Mouse (Mus musculus) cerebellum, adult 11 months (tissue): ENCODE measurements around the gene 2310022A10Rik.
A peak's percentile ranks its signal among the peaks of the same experiment; 100 is the strongest.

ENCODE experiments used
- DNase-seq: peaks from one replicate; pipeline ENCODE4 v3.0.0; 2022

Gene 2310022A10Rik

GRCm38 (mm10) chr7:27541922-27542321 is 11.1 kb upstream of the 2310022A10Rik start:
- no peak for DNase-seq

GRCm38 (mm10) chr7:27542392-27543033 is 10.5 kb upstream of the 2310022A10Rik start:
- peak; percentile 81 for DNase-seq

GRCm38 (mm10) chr7:27543065-27543464 is 10.0 kb upstream of the 2310022A10Rik start:
- no peak for DNase-seq

- no peak for DNase-seq
Observed at GRCm38 (mm10) chr7:27543851-27544250, 9.2 kb upstream of the 2310022A10Rik start.

GRCm38 (mm10) chr7:27544675-27545370 is 8.2 kb upstream of the 2310022A10Rik start:
- DNase-seq: no peak

- no peak for DNase-seq
Observed at GRCm38 (mm10) chr7:27549597-27549996, 3.4 kb upstream of the 2310022A10Rik start.

- no peak for DNase-seq
Observed at GRCm38 (mm10) chr7:27552070-27552469, 963 bp upstream of the 2310022A10Rik start.

GRCm38 (mm10) chr7:27560291-27560887 is 7.4 kb downstream of the 2310022A10Rik start:
- no peak for DNase-seq

GRCm38 (mm10) chr7:27560978-27561377 is 7.9 kb downstream of the 2310022A10Rik start:
- no peak for DNase-seq

- DNase-seq: no peak
Observed at GRCm38 (mm10) chr7:27569580-27570224, 16.7 kb downstream of the 2310022A10Rik start.

GRCm38 (mm10) chr7:27572133-27572532 is 19.1 kb downstream of the 2310022A10Rik start:
- no peak for DNase-seq

GRCm38 (mm10) chr7:27574124-27574880 is 21.3 kb downstream of the 2310022A10Rik start:
- no peak for DNase-seq

- peak; percentile 43 for DNase-seq
Observed at GRCm38 (mm10) chr7:27576914-27577313, 23.9 kb downstream of the 2310022A10Rik start.

GRCm38 (mm10) chr7:27577589-27577988 is 24.6 kb downstream of the 2310022A10Rik start:
- DNase-seq: no peak

GRCm38 (mm10) chr7:27578465-27578864 is 25.4 kb downstream of the 2310022A10Rik start:
- no peak for DNase-seq

GRCm38 (mm10) chr7:27580380-27581174 is 27.5 kb downstream of the 2310022A10Rik start:
- no peak for DNase-seq

- no peak for DNase-seq
Observed at GRCm38 (mm10) chr7:27586861-27587260, 33.8 kb downstream of the 2310022A10Rik start.

- no peak for DNase-seq
Observed at GRCm38 (mm10) chr7:27587741-27588140, 34.7 kb downstream of the 2310022A10Rik start.

- DNase-seq: no peak
Observed at GRCm38 (mm10) chr7:27590088-27590487, 37.1 kb downstream of the 2310022A10Rik start.

- DNase-seq: peak; percentile 28
Observed at GRCm38 (mm10) chr7:27590566-27591213, 37.7 kb downstream of the 2310022A10Rik start.
